Mouse (Mus musculus) testis, postnatal 10 days (tissue): ENCODE measurements at regions not wholly inside any gene's neighbourhood (a gene's known extent, or its start where the extent isn't known, plus 50 kb on each side); places are given as distances from the start of the nearest gene placed in this dataset.

Source experiments
- DNase-seq: peaks from one replicate; pipeline ENCODE4 v3.0.0; 2021; ENCODE audit warnings: low spot score

DNA sequence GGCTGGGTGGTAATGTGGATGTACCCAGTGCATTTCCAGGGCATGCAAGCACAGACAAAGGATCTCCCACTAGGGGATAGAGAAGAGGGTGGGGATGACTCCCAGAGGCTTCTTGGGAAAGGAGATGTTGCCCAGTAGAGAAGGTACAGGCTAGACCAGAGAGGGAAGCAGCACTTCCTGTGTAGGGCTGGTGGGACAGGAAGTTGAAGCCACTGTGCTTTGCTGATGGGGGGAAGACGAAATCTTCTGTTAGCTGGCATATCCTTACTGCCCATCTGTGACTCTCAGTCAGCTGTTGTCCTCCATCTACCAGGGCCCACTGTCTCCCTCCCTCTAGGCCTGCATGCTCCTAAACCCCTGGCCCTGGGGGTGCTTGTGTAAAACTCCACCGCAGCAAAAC, 180.2 kb downstream of the Wdr11 start:
- no peak for DNase-seq

DNA sequence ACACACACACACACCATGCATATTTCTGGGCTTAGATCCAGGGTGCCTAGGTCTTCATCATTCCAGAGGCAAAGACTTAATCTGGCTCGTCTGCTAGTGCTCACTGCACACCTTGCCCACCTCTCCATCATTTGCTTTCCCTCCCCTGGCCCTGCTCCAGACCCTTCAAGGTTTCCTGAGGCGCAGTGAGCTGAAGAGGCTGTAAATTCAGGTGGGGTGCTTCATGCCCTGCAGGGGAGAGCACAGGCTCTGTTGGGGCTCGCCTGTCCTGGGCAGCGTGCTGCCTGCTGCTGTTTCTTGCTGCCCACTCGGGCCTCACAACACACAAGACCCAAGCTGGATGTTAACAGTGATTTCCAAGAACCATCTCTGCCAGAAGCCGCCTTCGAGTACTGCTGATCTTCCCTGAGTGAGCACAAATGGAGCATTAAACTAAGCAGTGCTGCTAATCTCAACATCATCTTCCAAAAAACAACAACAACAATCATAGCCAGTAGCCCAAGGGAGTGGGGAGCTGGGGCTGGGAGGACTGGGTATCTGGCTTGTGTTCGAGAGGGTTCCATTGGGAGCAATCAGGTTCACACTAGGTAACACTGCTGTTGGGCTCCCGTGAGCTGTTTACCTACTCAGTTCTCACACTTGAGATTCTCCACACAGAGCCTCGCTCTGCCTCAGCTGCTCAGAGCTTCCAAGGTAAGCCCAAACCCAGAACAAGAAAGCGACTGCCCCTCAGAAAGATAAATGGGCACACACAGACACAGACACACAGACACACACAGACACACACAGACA, 181.1 kb downstream of the Wdr11 start:
- peak; percentile 38 for DNase-seq

- peak; percentile 37 for DNase-seq
These were observed 182.7 kb downstream of the Wdr11 start for GRCm38 (mm10) chr7:129774261-129774861.

- no peak for DNase-seq
These were observed 183.5 kb downstream of the Wdr11 start for GRCm38 (mm10) chr7:129775189-129775588.

DNA sequence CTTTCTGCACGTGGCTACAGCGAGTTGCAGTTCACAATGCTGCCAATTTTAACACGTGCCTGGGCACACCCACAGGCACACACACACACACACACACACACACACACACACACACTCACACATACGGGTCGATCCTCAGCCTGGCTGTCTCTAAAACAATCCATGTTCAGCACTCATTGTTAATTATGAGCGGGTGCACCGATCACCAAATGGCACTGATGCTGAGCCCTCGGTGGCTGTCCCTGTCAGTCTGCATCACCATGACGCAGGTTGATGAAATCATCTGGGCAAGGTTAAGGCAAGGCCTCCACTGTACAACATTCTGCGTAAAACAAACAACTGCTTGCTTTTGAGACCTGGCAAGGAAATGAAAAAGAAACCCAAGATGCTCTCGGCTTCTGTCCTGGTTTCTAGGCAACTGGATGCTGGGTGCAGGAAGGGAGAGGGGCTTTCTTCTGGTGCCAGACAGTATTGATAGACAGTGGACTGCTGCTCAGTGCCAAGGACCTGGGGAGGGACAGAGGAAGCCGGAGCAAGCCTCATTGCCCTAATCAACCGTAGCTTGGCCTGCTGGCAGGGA, 187.3 kb downstream of the Wdr11 start:
- no peak for DNase-seq

GRCm38 (mm10) chr7:129779939-129780338, 188.3 kb downstream of the Wdr11 start:
- no peak for DNase-seq

DNA sequence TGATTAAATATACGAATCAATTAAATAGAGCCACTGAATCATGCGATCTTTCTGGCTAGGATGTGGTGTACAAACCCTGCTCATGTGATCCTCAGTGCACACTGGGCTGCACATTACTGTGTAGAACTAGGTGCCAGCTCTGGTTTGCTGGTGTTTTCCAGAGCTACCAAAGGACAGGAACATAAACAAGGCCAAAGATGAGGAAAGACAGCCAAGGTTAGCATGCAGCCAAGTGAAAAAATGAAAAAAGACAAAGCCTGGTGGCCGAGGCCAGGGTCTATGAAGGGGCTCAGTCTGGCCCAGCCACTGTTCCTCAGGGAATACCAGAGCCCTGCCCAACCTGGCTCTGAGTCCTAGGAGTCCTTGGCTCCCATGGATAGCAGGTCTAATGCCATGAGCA, 190.1 kb downstream of the Wdr11 start:
- no peak for DNase-seq

GRCm38 (mm10) chr7:129784966-129785365, 193.3 kb downstream of the Wdr11 start:
- DNase-seq = no peak

DNA sequence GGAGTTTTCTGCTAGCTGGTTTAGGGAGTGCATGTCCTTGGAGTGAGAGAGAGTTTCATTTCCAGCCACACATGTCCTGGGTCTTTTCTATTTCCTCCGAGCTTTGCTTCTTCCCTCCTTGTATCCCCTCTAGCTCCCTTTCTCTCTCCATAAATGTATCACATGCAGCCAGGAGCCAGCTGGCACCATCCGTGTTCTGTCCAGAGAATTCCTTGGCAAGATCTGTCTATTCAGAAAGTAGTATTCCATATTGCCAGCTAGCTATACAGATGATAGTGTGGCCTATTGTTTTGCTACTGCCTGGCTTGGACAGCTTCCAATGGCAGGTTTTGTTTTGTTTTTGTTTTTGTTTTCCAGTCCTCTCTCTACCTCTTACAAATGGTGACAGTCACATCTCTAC, 195.3 kb downstream of the Wdr11 start:
- no peak for DNase-seq

DNA sequence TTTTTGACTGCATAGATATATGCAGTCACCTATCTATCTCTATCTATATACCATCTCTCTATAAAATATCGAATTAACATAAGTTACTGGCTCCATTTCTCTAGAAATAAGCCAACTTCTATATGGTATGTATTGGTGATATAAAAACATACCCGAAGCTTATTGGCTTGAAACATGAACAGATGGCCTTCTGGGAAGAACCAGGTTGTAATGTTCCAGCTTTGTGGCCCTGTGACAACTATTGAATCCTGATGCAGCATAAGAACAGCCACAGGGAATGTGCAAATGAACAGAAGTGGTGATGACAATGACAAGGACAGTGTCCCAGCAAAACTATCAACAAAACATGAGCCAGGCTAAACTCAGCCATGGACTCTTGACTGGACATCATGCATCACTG, 196.1 kb downstream of the Wdr11 start:
- DNase-seq = no peak

DNA sequence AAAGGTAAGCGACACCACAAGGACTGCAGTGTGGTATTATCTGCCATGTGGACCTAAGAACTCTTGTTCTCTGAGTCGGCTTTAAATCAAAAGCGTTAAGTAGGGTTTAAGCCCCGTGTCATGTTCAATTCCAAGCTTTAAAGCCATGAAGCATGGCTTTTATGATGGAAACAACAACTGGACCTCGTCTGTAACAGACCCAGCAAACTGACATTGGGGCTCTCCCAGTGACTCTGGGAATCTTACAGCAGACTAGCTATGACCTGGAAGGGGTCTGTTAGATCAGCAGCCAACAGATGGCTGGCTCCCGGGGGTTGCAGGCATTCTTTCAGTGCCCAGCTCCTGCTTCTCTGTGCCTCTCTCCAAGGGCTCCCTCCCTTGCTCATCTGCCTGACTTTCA, 197.8 kb downstream of the Wdr11 start:
- no peak for DNase-seq

GRCm38 (mm10) chr7:129790590-129791449, 199.2 kb downstream of the Wdr11 start:
- DNase-seq = peak; percentile 53

- DNase-seq = no peak
These were observed 199.8 kb downstream of the Wdr11 start for GRCm38 (mm10) chr7:129791450-129791820.

DNA sequence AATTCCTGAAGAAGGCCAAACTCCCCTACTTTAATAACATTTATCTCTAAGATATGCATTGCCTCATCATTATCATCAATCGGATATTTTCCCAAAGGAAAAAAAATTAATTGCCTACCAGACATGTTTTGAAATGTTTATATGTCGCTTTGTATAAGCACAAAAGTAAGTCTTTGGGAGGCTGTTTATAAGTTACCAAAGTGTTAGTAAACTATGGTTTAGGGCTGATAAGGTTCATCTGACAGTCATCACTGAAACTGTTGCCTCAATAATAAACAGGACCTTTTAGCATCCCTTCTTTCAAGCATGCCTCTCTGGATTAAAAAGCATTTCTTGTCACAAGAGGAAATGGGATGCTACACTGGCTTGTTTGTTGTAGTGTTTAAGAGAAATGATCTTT, 202.1 kb downstream of the Wdr11 start:
- DNase-seq = no peak

DNA sequence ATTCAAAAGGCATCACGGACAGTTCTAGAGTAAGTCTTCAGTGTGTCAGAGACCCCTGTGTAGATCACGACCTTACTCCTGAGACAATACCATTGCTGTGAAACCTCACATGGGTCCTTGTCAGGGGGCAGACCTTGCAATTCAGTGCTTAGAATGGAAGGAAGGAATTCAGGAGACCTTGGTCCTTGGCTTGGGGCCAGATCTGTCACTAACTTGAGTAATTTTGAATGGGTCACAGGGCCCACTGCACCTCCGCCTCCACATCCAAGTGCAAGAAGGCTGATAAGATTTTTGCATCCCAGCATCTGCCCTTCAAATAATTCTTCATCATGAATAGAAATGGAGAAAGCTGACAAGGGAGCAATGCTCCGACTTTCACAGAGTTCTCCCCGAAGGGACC, 202.6 kb downstream of the Wdr11 start:
- DNase-seq = no peak

GRCm38 (mm10) chr7:129798525-129798924, 206.9 kb downstream of the Wdr11 start:
- no peak for DNase-seq

DNA sequence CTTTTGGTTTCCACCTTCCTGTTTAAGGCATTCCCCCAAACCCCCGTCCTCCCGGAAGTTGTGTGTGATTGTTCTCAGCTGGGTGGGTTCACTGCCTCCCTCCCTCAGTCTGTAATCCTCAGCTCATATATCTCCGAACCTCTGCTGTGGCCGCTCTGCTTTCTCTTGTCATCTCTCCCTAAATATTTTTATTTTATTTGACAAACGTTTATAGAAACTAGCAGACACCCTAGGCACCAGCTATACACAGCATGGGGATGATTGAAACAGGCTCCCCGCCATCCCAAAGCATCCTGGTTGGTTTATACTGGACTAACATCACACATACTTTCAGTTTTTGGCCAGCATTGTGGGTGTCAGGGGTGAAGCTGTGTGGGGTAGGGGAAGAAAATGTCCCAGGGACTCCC, 208.8 kb downstream of the Wdr11 start:
- no peak for DNase-seq

GRCm38 (mm10) chr7:129801431-129801847, 209.8 kb downstream of the Wdr11 start:
- DNase-seq = peak; percentile 46

GRCm38 (mm10) chr7:129802168-129802567, 210.5 kb downstream of the Wdr11 start:
- no peak for DNase-seq

DNA sequence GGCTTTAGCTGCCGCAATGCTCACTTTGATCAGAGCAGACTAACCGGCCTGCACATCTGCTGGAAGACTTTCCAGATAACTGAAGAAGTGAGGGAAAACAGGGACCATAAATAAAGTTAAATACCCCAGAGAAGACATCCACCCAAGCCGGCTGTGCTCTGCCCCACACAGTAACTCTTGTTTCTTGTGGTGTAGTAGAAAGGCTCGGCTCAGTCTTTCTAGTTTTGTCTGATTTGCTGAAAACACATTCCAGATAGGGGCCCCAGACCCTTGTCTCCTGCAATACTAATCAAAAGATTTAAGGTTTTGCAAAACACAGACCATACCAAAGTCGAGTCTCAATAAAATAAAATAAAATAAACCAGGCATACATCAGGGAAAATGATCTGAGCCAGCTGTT, 213.7 kb downstream of the Wdr11 start:
- DNase-seq = no peak

DNA sequence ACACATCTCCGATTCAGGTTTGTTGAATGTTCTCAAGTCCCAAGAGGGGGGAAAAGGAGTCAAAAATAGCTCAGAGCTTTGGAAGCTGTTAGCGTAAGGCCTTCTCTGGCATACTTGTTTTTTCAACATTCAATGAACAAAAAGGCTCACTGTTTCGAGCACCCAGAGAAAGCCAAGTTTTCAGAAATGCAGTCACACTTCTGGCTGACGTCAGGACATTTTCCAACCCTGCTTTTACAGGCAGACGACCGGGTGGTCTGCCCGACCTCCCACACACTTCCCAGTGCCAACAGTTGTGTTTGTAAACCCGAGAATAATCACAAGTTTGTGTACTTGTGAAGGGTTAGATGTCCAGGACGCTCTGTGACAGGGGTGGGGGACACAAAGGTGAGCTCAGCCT, 218.5 kb downstream of the Wdr11 start:
- DNase-seq = no peak

GRCm38 (mm10) chr7:129810565-129810964, 218.9 kb downstream of the Wdr11 start:
- DNase-seq = no peak
